Mouse (Mus musculus): ENCODE measurements around the gene Myo18a.

The Myo18a gene

GRCm38 (mm10) chr11:77900187-77900586 lies 137.1 kb downstream of the Myo18a start:
- no peak for DNase-seq (ENCODE audit: low spot score in 2 of 2)

GRCm38 (mm10) chr11:77900696-77901095 lies 137.7 kb downstream of the Myo18a start:
- no peak for DNase-seq (ENCODE audit: low spot score in 2 of 2)

- no peak for DNase-seq (ENCODE audit: low spot score in 2 of 2)
These were observed 138.3 kb downstream of the Myo18a start for GRCm38 (mm10) chr11:77901366-77901765.

- no peak for DNase-seq (ENCODE audit: low spot score in 2 of 2)
These were observed 138.8 kb downstream of the Myo18a start for GRCm38 (mm10) chr11:77901775-77902355.

- no peak for DNase-seq (ENCODE audit: low spot score in 2 of 2)
These were observed 140.7 kb downstream of the Myo18a start for GRCm38 (mm10) chr11:77903761-77904160.

GRCm38 (mm10) chr11:77904707-77905106 lies 141.7 kb downstream of the Myo18a start:
- DNase-seq (ENCODE audit: low spot score in 2 of 2) = no peak

- DNase-seq (ENCODE audit: low spot score in 2 of 2) = no peak
These were observed 143.1 kb downstream of the Myo18a start for GRCm38 (mm10) chr11:77906097-77906687.

GRCm38 (mm10) chr11:77906747-77907174 lies 143.7 kb downstream of the Myo18a start:
- DNase-seq (ENCODE audit: low spot score in 2 of 2) = no peak

GRCm38 (mm10) chr11:77908468-77908867 lies 145.4 kb downstream of the Myo18a start:
- DNase-seq (ENCODE audit: low spot score in 2 of 2) = no peak

GRCm38 (mm10) chr11:77909376-77909775 lies 146.3 kb downstream of the Myo18a start:
- DNase-seq (ENCODE audit: low spot score in 2 of 2) = no peak

- no peak for DNase-seq (ENCODE audit: low spot score in 2 of 2)
These were observed 146.7 kb downstream of the Myo18a start for GRCm38 (mm10) chr11:77909776-77910175.

GRCm38 (mm10) chr11:77913505-77913904 lies 150.5 kb downstream of the Myo18a start:
- no peak for DNase-seq (ENCODE audit: low spot score in 2 of 2)

GRCm38 (mm10) chr11:77914598-77915260 lies 151.7 kb downstream of the Myo18a start:
- DNase-seq (ENCODE audit: low spot score in 2 of 2) = no peak
